Mouse (Mus musculus): ENCODE results near the gene Fam107b. TPM values are rescaled to one million over a fixed set of nuclear protein-coding genes. Genes with fewer than 3 reads are reported as not detected.

The Fam107b gene
- polyA plus RNA-seq, 1 experiment from 2014 or later = 44.7 TPM

DNA sequence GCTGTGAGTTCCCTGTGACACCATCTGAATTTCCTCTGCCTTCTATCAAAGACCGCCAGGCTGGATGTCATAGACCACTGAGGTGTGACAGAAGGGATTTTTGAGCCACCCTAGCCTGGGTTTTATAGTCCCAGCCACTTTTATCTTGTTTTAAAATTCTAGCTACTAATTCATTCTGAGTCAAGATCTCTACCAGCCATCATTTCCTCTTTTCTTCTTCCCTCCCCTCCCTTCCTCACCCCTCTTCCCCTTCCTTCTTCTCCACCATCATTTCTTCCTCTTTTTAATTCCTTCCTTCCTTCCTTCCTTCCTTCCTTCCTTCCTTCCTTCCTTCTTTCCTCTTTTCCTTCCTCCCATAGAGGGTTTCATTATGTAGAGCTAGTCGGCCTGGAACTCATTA, 51.9 kb downstream of the Fam107b start:
- Histone ChIP-seq H3K27ac (no peak overlapping the region), H3K9ac (no peak overlapping the region), H3K4me2 (replicated peaks) (no peak overlapping the region), H3K36me3 (no peaks in the 10 kb centered on the region), H3K9me3 (no peaks in the 10 kb centered on the region), H3K27me3 (replicated peaks) (no peaks in the 10 kb centered on the region), H3K4me1 (replicated peaks) (no peaks in the 10 kb centered on the region), H3K4me3 (replicated peaks) (no peak overlapping the region)
- ATAC-seq = no peak
- 80% methylated on average over 2 of the region's 2 CpGs for WGBS

DNA sequence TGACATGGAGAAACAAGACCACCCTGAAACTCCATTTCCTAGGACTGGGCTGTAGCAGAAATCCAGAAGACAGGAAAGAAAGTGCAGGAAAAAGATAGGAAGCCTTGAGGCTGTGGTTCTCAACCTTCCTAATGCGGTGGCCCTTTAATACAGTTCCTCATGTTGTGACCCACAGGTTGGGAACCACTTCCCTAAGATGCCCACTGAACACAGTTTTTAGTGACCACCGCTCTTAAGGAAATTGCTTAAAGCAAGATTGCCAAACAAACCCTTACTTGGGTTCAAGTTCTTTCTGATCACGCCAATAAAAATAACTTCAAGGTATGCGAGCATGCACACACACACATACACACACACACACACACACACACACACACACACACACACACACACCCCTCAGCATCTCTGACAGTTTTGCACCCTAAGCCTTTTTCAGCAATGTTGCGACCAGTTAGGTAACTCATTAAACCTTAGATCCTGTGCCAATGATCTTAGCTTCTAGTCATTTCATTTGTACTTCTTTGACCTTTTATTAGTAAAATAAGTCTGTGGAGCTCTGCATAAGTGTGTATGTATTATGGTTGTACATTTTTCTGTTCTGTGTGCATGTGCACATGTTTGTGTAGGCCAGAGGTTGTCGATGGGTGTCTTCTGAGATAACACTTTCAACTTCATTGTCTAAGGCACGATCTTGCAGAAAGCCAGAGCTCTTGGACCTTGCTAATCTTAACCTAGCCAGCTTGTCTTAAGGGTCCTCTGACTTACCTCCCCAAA, 53.1 kb downstream of the Fam107b start:
- H3K9ac ChIP-seq = no peak overlapping the region
- no peaks in the 10 kb centered on the region for H3K4me1 ChIP-seq (replicated peaks)
- ATAC-seq = peak; percentile 61
- no peaks in the 10 kb centered on the region for H3K27me3 ChIP-seq (replicated peaks)
- no peaks in the 10 kb centered on the region for H3K9me3 ChIP-seq
- no peak overlapping the region for H3K4me2 ChIP-seq (replicated peaks)
- H3K4me3 ChIP-seq (replicated peaks) = no peak overlapping the region
- peak overlapping the region; percentile 61; the same call in 1 of the 2 replicates for H3K27ac ChIP-seq
- 73% methylated on average over 7 of the region's 7 CpGs for WGBS
- H3K36me3 ChIP-seq = no peaks in the 10 kb centered on the region

GRCm38 (mm10) chr2:3623981-3624584, 53.8 kb downstream of the Fam107b start:
- H3K4me3 ChIP-seq (replicated peaks) = no peak overlapping the region
- H3K27ac ChIP-seq = peak overlapping the region; percentile 61; the same call in 1 of the 2 replicates
- no peak overlapping the region for H3K9ac ChIP-seq
- ATAC-seq = peak; percentile 96
- H3K9me3 ChIP-seq = no peaks in the 10 kb centered on the region
- H3K36me3 ChIP-seq = no peaks in the 10 kb centered on the region
- no peak overlapping the region for H3K4me2 ChIP-seq (replicated peaks)
- no peaks in the 10 kb centered on the region for H3K4me1 ChIP-seq (replicated peaks)
- 64% methylated on average over 7 of the region's 7 CpGs for WGBS
- no peaks in the 10 kb centered on the region for H3K27me3 ChIP-seq (replicated peaks)

DNA sequence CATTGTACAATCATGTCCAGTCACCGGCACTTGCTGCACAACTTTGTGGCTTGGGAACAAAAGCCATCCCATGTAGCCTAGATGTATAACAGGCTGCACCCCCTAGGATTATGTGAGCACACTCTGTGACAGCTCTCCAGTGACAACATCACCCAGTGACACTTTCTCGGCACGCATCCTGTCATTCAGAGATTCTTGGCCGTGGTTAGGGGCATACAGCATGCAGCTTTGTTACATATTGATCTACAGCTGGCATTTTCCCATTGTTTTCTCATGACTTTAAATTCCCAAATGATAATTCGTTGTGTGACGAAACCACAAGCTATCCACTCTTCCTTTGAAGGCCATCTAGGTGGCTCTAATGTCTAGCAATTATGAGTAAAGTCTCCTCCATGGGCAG, 58.8 kb downstream of the Fam107b start:
- WGBS = 86% methylated on average over 6 of the region's 6 CpGs
- Histone ChIP-seq H3K36me3 (no peaks in the 10 kb centered on the region), H3K4me1 (replicated peaks) (no peaks in the 10 kb centered on the region), H3K27ac (no peak overlapping the region), H3K4me2 (replicated peaks) (no peak overlapping the region), H3K9ac (no peak overlapping the region), H3K4me3 (replicated peaks) (no peak overlapping the region), H3K27me3 (replicated peaks) (no peaks in the 10 kb centered on the region), H3K9me3 (no peaks in the 10 kb centered on the region)
- ATAC-seq = no peak

DNA sequence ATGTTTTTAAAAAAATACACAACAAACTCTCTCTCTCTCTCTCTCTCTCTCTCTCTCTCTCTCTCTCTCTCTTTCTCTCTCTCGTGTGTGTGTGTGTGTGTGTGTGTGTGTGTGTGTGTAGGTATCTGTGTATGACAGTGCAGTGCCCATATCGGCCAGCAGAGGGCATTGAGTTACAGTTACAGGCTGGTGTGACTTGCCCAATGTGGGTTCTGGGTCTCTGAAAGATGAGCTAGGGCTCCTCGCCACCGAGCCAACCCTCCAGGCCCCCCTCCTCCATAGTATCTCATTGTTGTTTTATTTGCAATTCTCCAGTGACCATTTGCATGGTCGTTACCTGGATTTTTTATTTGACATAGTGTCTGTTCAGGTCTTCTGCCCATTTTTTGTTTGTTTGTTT, 59.5 kb downstream of the Fam107b start:
- ATAC-seq = no peak
- Histone ChIP-seq H3K4me3 (replicated peaks) (no peak overlapping the region), H3K9ac (no peak overlapping the region), H3K27me3 (replicated peaks) (no peaks in the 10 kb centered on the region), H3K36me3 (no peaks in the 10 kb centered on the region), H3K9me3 (no peaks in the 10 kb centered on the region), H3K4me2 (replicated peaks) (no peak overlapping the region), H3K27ac (no peak overlapping the region), H3K4me1 (replicated peaks) (no peaks in the 10 kb centered on the region)
- 78% methylated on average over 5 of the region's 5 CpGs for WGBS

- WGBS = 82% methylated on average over 5 of the region's 5 CpGs
- Histone ChIP-seq H3K9ac (no peak overlapping the region), H3K36me3 (no peaks in the 10 kb centered on the region), H3K4me3 (replicated peaks) (no peak overlapping the region), H3K9me3 (no peaks in the 10 kb centered on the region), H3K27ac (no peak overlapping the region), H3K27me3 (replicated peaks) (no peaks in the 10 kb centered on the region), H3K4me1 (replicated peaks) (no peaks in the 10 kb centered on the region), H3K4me2 (replicated peaks) (no peak overlapping the region)
- ATAC-seq = no peak
Observed at GRCm38 (mm10) chr2:3630769-3631477, 60.6 kb downstream of the Fam107b start.

DNA sequence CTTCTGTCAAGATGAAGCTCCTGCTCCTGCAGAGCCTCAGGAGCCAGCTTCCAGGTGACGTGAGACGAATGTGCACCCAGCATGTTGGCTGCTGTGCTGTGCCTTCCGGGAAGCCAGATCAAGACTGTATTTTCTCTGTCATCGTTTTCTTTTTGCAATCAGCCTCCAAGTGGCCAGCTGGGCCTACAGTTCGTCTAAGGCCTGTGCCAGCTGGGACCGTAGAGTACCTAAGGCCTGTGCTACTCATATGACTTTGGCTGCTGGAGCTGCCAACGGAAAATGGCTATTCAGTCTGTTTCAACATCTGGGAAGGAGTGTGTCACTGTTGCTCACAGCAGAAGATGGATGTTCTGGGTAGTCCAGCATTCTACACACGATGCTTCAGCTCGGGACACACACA, 62.8 kb downstream of the Fam107b start:
- H3K4me2 ChIP-seq (replicated peaks) = no peak overlapping the region
- no peak overlapping the region for H3K9ac ChIP-seq
- H3K9me3 ChIP-seq = no peaks in the 10 kb centered on the region
- no peaks in the 10 kb centered on the region for H3K27me3 ChIP-seq (replicated peaks)
- H3K27ac ChIP-seq = no peak overlapping the region
- H3K4me1 ChIP-seq (replicated peaks) = no peaks in the 10 kb centered on the region
- WGBS = 74% methylated on average over 9 of the region's 9 CpGs
- ATAC-seq = no peak
- H3K36me3 ChIP-seq = no peaks in the 10 kb centered on the region
- H3K4me3 ChIP-seq (replicated peaks) = no peak overlapping the region

DNA sequence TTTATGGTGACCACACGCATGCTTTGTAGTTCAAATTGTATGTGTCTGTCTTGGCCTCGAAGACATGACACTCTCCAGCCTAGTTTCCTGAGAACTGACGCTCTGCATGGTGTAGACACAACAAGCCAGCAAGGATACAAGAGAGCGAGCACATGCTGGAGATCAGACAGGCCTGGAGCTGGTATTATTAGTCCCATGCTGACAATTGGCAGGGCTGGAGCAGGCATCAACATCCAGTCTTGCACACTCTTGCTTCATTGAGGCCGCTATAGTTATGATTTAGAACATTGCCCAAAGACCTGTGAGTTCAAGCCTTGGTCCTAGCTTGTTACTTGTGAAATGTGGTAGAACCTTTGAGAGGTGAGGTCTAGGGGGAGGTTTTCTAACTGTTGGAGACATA, 66.5 kb downstream of the Fam107b start:
- ATAC-seq = no peak
- no peak overlapping the region for H3K9ac ChIP-seq
- H3K36me3 ChIP-seq = no peaks in the 10 kb centered on the region
- H3K27me3 ChIP-seq (replicated peaks) = no peaks in the 10 kb centered on the region
- 74% methylated on average over 5 of the region's 5 CpGs for WGBS
- H3K4me2 ChIP-seq (replicated peaks) = no peak overlapping the region
- no peaks in the 10 kb centered on the region for H3K9me3 ChIP-seq
- H3K4me1 ChIP-seq (replicated peaks) = no peaks in the 10 kb centered on the region
- no peak overlapping the region for H3K27ac ChIP-seq
- no peak overlapping the region for H3K4me3 ChIP-seq (replicated peaks)

GRCm38 (mm10) chr2:3641001-3641770, 70.9 kb downstream of the Fam107b start:
- H3K27me3 ChIP-seq (replicated peaks) = no peaks in the 10 kb centered on the region
- H3K4me2 ChIP-seq (replicated peaks) = no peak overlapping the region
- no peak overlapping the region for H3K4me3 ChIP-seq (replicated peaks)
- H3K9me3 ChIP-seq = no peaks in the 10 kb centered on the region
- peak; percentile 65 for ATAC-seq
- no peaks in the 10 kb centered on the region for H3K36me3 ChIP-seq
- H3K27ac ChIP-seq = no peak overlapping the region
- no peaks in the 10 kb centered on the region for H3K4me1 ChIP-seq (replicated peaks)
- WGBS = 71% methylated on average over 9 of the region's 9 CpGs
- no peak overlapping the region for H3K9ac ChIP-seq

DNA sequence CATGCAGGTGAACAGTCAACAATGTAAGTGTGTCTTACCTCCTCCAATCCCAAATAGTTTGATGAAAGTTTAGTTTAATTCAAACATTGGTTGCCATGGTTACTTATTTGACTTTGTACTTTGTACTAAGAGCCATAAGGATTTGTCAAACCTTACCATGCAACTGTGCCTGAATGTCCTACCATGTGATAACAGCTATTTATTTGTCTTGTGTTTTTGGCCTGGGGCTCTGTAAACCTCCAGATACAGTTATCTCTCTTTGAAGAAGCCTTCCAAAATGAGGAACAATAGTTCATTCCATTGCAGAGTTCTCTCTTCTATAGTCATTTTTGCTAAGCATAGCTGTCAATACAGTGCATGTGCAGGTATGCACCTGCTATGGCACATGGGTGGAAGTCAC, 72.7 kb downstream of the Fam107b start:
- H3K4me3 ChIP-seq (replicated peaks) = no peak overlapping the region
- H3K27me3 ChIP-seq (replicated peaks) = no peaks in the 10 kb centered on the region
- H3K9ac ChIP-seq = no peak overlapping the region
- no peaks in the 10 kb centered on the region for H3K4me1 ChIP-seq (replicated peaks)
- H3K9me3 ChIP-seq = no peaks in the 10 kb centered on the region
- no peak for ATAC-seq
- no peak overlapping the region for H3K4me2 ChIP-seq (replicated peaks)
- H3K27ac ChIP-seq = no peak overlapping the region
- no peaks in the 10 kb centered on the region for H3K36me3 ChIP-seq

- WGBS = 89% methylated on average over 4 of the region's 4 CpGs
- Histone ChIP-seq H3K27me3 (replicated peaks) (no peaks in the 10 kb centered on the region), H3K4me2 (replicated peaks) (no peak overlapping the region), H3K36me3 (no peaks in the 10 kb centered on the region), H3K27ac (no peak overlapping the region), H3K9me3 (no peaks in the 10 kb centered on the region), H3K4me1 (replicated peaks) (no peaks in the 10 kb centered on the region), H3K9ac (no peak overlapping the region), H3K4me3 (replicated peaks) (no peak overlapping the region)
- no peak for ATAC-seq
Observed at GRCm38 (mm10) chr2:3645741-3646140, 75.5 kb downstream of the Fam107b start.

GRCm38 (mm10) chr2:3649171-3649570, 78.9 kb downstream of the Fam107b start:
- 55% methylated on average over 5 of the region's 5 CpGs for WGBS
- no peak overlapping the region for H3K27ac ChIP-seq
- no peaks in the 10 kb centered on the region for H3K36me3 ChIP-seq
- H3K27me3 ChIP-seq (replicated peaks) = no peaks in the 10 kb centered on the region
- ATAC-seq = no peak
- H3K4me2 ChIP-seq (replicated peaks) = no peak overlapping the region
- no peak overlapping the region for H3K4me3 ChIP-seq (replicated peaks)
- no peak overlapping the region for H3K9ac ChIP-seq
- H3K4me1 ChIP-seq (replicated peaks) = no peaks in the 10 kb centered on the region
- no peaks in the 10 kb centered on the region for H3K9me3 ChIP-seq
